Mouse (Mus musculus): ENCODE measurements around the gene Aplnr. TPM values are rescaled to one million over a fixed set of nuclear protein-coding genes. Genes with fewer than 3 reads are reported as not detected.
A peak's percentile ranks its signal among the peaks of the same experiment; 100 is the strongest.

Gene Aplnr
- polyA plus RNA-seq, 1 experiment from 2014 or later: 64.8 TPM

DNA sequence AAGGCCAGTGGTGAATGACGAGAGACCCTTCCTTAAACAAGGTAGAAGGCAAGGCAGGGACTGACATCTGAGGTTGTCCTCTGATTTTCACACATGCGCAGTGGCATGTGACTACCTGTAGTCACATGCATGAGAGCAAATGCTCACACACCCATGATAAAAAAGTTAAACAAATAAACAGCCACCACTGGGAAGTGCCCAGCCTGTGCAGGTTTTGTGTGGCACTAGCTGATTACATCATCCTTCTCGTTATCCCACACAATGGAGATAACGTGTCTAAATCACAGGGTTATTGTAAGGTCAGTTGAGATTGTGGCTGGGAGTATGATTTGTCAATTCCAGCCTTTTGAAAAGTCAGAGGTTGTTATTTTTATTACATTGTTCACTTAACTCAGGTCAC, 29.1 kb upstream of the Aplnr start:
- Histone ChIP-seq H3K9me3 (replicated peaks) (no peaks in the 10 kb centered on the region), H3K9ac (no peak overlapping the region), H3K27ac (replicated peaks) (no peak overlapping the region), H3K4me3 (replicated peaks) (no peak overlapping the region), H3K4me1 (no peaks in the 10 kb centered on the region), H3K27me3 (no peaks in the 10 kb centered on the region), H3K4me2 (replicated peaks) (no peak overlapping the region), H3K36me3 (no peaks in the 10 kb centered on the region)
- ATAC-seq (ENCODE audit: insufficient number of reproducible peaks, low FRiP score, low TSS enrichment, low read depth): no peak
- 74% methylated on average over 4 of the region's 4 CpGs for WGBS

DNA sequence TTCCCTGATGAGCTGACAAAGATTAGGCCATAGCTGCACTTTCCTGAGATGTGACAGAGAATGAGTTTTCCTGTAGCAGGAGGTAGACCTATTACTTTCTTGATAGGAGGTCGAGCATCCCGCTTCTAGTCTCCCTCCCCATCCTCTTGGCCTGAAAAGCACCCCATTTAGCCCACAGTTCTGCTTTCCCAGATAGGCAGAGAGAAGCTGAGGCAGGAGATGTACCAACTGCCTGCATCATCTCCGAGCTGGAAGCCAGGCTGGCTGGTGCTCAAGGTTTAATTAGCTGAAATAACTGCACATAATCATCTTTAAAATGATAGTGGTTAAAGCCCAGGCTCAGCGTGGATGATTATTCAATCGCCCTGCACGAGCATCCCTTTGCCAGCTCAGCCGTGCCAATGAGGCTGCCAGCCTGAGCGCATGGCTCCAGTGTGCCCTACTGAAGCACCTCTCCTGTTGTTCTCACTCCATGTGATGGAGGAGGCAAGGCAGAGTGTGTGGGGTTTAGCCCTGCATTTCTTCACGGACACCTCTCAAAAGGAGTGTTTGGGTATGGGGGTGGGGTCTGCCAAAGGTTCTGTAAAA, 25.6 kb upstream of the Aplnr start:
- no peak for ATAC-seq (ENCODE audit: insufficient number of reproducible peaks, low FRiP score, low TSS enrichment, low read depth)
- H3K9me3 ChIP-seq (replicated peaks): no peaks in the 10 kb centered on the region
- WGBS: 78% methylated on average over 9 of the region's 9 CpGs

DNA sequence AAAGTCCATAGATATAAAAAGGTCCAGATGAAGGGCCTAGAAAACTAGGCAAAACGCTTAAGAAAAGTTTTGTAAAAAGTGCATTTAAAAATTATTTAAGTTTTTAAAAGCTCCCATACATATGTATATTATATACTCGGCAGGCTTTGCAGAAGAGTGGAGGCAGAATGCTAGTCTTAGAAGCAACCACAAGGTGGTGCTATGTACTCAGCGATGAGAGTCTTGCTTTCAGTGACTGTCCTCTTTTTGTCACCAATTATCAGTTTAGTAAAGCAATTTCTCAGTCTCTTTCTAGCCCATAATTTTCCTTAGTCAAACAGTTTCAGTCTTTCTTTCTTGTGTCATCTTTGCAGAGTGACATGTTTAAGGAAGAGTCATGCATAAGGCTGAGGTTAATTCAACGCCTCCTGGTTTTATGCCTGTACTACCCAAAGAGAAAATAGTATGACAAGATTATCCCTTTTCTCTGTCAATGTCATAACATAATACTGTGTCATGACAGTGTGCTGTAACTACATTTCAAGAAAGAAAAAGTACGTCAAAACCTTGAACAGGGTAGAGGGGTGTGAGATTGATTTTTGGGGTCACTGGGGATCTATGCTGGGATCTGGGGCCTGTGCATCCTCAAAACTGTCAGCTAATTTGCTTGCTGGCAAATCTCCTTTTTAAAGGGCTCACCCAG, 12.7 kb upstream of the Aplnr start:
- Histone ChIP-seq H3K36me3 (no peaks in the 10 kb centered on the region), H3K4me1 (no peaks in the 10 kb centered on the region), H3K4me2 (replicated peaks) (no peak overlapping the region), H3K27me3 (no peaks in the 10 kb centered on the region), H3K9ac (no peak overlapping the region), H3K4me3 (replicated peaks) (no peak overlapping the region), H3K9me3 (replicated peaks) (no peaks in the 10 kb centered on the region), H3K27ac (replicated peaks) (no peak overlapping the region)
- 28% methylated on average over 5 of the region's 5 CpGs for WGBS
- no peak for ATAC-seq (ENCODE audit: insufficient number of reproducible peaks, low FRiP score, low TSS enrichment, low read depth)

More for the DNA sequence above, 25.6 kb upstream of the Aplnr start:
- Histone ChIP-seq H3K4me1 (no peaks in the 10 kb centered on the region), H3K27ac (replicated peaks) (no peak overlapping the region), H3K36me3 (no peaks in the 10 kb centered on the region), H3K9ac (no peak overlapping the region), H3K27me3 (no peaks in the 10 kb centered on the region), H3K4me2 (replicated peaks) (no peak overlapping the region), H3K4me3 (replicated peaks) (no peak overlapping the region)

GRCm38 (mm10) chr2:85123869-85124535, 12.0 kb upstream of the Aplnr start:
- Histone ChIP-seq H3K4me1 (no peaks in the 10 kb centered on the region), H3K27me3 (no peaks in the 10 kb centered on the region), H3K9ac (no peak overlapping the region), H3K4me2 (replicated peaks) (no peak overlapping the region), H3K36me3 (no peaks in the 10 kb centered on the region), H3K4me3 (replicated peaks) (no peak overlapping the region), H3K9me3 (replicated peaks) (no peaks in the 10 kb centered on the region), H3K27ac (replicated peaks) (no peak overlapping the region)
- 38% methylated on average over 1 of the region's 1 CpGs for WGBS
- ATAC-seq (ENCODE audit: insufficient number of reproducible peaks, low FRiP score, low TSS enrichment, low read depth): peak; percentile 54; the same call in 1 of the 2 replicates

DNA sequence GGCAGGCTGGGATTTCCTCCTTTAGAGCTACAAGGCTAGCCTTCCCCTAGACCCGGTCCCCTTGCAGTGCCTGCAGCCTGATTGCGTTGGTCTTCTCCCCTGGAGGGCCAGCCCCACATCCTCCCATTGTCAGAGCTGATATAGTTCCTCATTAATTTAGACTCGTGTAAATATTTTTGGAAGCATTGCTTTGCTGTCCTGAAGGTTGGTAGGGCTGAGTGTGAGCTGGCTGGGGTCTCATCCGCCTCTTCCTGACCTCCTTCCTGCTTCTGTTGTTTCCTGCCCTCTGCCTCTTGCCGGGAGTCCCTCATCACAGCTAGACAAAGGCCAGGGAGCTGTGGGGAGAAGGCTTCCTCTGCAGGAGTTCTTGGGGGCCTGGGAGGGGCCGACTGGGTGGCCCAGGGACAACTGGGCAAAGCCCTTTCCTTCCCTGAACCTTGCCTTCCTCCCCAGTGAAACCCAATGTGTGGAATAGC, 6.5 kb upstream of the Aplnr start:
- no peak overlapping the region for H3K9ac ChIP-seq
- H3K4me3 ChIP-seq (replicated peaks): no peak overlapping the region
- H3K4me2 ChIP-seq (replicated peaks): no peak overlapping the region
- ATAC-seq (ENCODE audit: insufficient number of reproducible peaks, low FRiP score, low TSS enrichment, low read depth): peak; percentile 43; the same call in 1 of the 2 replicates
- H3K27me3 ChIP-seq: no peaks in the 10 kb centered on the region
- H3K27ac ChIP-seq (replicated peaks): no peak overlapping the region; the same call in 1 of the 2 replicates
- H3K9me3 ChIP-seq (replicated peaks): no peaks in the 10 kb centered on the region
- WGBS: 51% methylated on average over 6 of the region's 6 CpGs
- H3K36me3 ChIP-seq: no peaks in the 10 kb centered on the region
- H3K4me1 ChIP-seq: no peaks in the 10 kb centered on the region

DNA sequence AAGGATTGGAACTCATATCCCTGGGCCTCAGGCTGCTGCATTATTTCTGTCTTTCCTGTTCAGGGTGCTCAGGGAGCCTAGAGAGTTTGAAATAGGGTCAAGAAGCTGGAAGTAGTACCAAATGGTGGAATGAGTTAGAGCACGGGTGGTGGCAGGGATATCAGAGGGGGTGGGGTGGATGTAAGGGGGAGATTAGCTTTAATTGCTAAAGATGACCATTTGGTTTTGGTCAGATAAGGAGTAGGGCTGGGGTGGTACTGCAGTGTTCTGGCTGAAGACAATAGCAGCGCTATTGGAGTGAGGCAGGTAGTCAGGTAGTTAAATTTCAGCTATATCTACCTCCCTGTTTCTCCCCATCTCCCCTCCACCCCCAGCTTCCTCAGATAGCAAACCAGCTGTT, 4.8 kb upstream of the Aplnr start:
- no peaks in the 10 kb centered on the region for H3K4me1 ChIP-seq
- ATAC-seq (ENCODE audit: insufficient number of reproducible peaks, low FRiP score, low TSS enrichment, low read depth): no peak
- WGBS: 26% methylated on average over 2 of the region's 2 CpGs
- no peaks in the 10 kb centered on the region for H3K36me3 ChIP-seq
- H3K27ac ChIP-seq (replicated peaks): no peak overlapping the region
- no peak overlapping the region for H3K9ac ChIP-seq
- no peak overlapping the region for H3K4me3 ChIP-seq (replicated peaks)
- no peak overlapping the region for H3K4me2 ChIP-seq (replicated peaks)
- H3K27me3 ChIP-seq: no peaks in the 10 kb centered on the region
- H3K9me3 ChIP-seq (replicated peaks): no peaks in the 10 kb centered on the region

DNA sequence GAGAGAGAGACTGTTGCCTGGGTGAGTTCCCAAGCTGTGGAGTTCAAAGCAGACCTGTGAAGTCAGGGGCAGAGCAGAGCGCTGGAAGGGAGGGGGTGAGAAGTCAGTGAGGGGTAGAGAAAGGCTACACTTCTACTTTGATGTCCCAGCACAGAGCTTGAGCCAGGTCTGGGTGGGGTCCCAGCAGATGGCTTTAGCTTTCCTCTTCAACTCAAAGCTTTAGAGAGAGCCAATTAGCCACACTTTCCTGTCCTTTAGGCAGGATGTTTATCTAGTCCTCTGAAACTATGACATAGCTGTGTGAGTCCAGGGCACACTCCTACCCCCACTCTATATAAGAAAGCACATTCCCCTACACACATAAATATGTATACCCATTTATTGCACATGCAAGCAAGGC, 4.3 kb upstream of the Aplnr start:
- no peaks in the 10 kb centered on the region for H3K9me3 ChIP-seq (replicated peaks)
- no peaks in the 10 kb centered on the region for H3K27me3 ChIP-seq
- H3K27ac ChIP-seq (replicated peaks): no peak overlapping the region
- 0% methylated on average over 1 of the region's 1 CpGs for WGBS
- no peaks in the 10 kb centered on the region for H3K4me1 ChIP-seq
- no peak overlapping the region for H3K9ac ChIP-seq
- H3K4me3 ChIP-seq (replicated peaks): no peak overlapping the region
- no peaks in the 10 kb centered on the region for H3K36me3 ChIP-seq
- ATAC-seq (ENCODE audit: insufficient number of reproducible peaks, low FRiP score, low TSS enrichment, low read depth): no peak
- no peak overlapping the region for H3K4me2 ChIP-seq (replicated peaks)

DNA sequence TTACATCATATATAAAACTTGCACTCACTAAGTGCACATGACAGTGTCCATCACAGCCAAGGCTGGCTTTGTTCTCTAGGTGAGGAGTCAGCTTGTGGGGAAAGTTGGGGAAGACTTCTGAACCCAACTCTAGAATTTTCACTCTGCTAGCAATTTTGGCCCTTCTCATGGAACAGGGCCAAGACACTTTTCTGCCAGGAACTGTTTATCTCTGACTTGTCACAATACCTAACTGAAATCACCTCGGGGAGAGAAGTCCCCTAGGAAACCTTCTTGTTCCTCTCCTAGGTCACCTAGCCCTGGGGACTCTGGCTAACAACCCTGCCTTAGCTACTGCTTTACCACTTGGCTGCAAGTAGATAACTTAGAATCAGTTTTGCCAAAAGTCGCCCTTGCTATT, 3.8 kb upstream of the Aplnr start:
- no peaks in the 10 kb centered on the region for H3K4me1 ChIP-seq
- no peak overlapping the region for H3K4me3 ChIP-seq (replicated peaks)
- no peak overlapping the region for H3K27ac ChIP-seq (replicated peaks)
- H3K9me3 ChIP-seq (replicated peaks): no peaks in the 10 kb centered on the region
- 62% methylated on average over 2 of the region's 2 CpGs for WGBS
- H3K9ac ChIP-seq: no peak overlapping the region
- ATAC-seq (ENCODE audit: insufficient number of reproducible peaks, low FRiP score, low TSS enrichment, low read depth): no peak
- no peaks in the 10 kb centered on the region for H3K27me3 ChIP-seq
- H3K4me2 ChIP-seq (replicated peaks): no peak overlapping the region
- H3K36me3 ChIP-seq: no peaks in the 10 kb centered on the region

- no peak for ATAC-seq (ENCODE audit: insufficient number of reproducible peaks, low FRiP score, low TSS enrichment, low read depth)
- Histone ChIP-seq H3K4me2 (replicated peaks) (no peak overlapping the region), H3K9ac (no peak overlapping the region), H3K9me3 (replicated peaks) (no peaks in the 10 kb centered on the region), H3K4me3 (replicated peaks) (no peak overlapping the region), H3K27me3 (no peaks in the 10 kb centered on the region), H3K4me1 (no peaks in the 10 kb centered on the region), H3K36me3 (no peaks in the 10 kb centered on the region), H3K27ac (replicated peaks) (no peak overlapping the region)
- WGBS: 58% methylated on average over 1 of the region's 1 CpGs
These were observed 926 bp upstream of the Aplnr start for GRCm38 (mm10) chr2:85135099-85135498.

- Histone ChIP-seq H3K4me2 (replicated peaks) (no peak overlapping the region), H3K27me3 (no peaks in the 10 kb centered on the region), H3K27ac (replicated peaks) (no peak overlapping the region), H3K4me1 (no peaks in the 10 kb centered on the region), H3K9me3 (replicated peaks) (no peaks in the 10 kb centered on the region), H3K9ac (no peak overlapping the region), H3K36me3 (no peaks in the 10 kb centered on the region), H3K4me3 (replicated peaks) (peak overlapping the region; percentile 18)
- ATAC-seq (ENCODE audit: insufficient number of reproducible peaks, low FRiP score, low TSS enrichment, low read depth): no peak
- 84% methylated on average over 21 of the region's 21 CpGs for WGBS
These were observed 951 bp downstream of the Aplnr start for GRCm38 (mm10) chr2:85136831-85137520.

- no peak for ATAC-seq (ENCODE audit: insufficient number of reproducible peaks, low FRiP score, low TSS enrichment, low read depth)
- Histone ChIP-seq H3K4me2 (replicated peaks) (no peak overlapping the region), H3K27me3 (no peaks in the 10 kb centered on the region), H3K9ac (no peak overlapping the region), H3K4me3 (replicated peaks) (peak overlapping the region; percentile 18; the same call in 1 of the 2 replicates), H3K27ac (replicated peaks) (no peak overlapping the region), H3K9me3 (replicated peaks) (no peaks in the 10 kb centered on the region), H3K4me1 (no peaks in the 10 kb centered on the region), H3K36me3 (no peaks in the 10 kb centered on the region)
- 62% methylated on average over 10 of the region's 10 CpGs for WGBS
These were observed 1.6 kb downstream of the Aplnr start for GRCm38 (mm10) chr2:85137601-85138140.
